Mouse (Mus musculus): Measurements from ENCODE around the gene Sall1. TPM values are rescaled to one million over a fixed set of nuclear protein-coding genes. Genes with fewer than 3 reads are reported as not detected.

Gene Sall1
- 9.5 TPM for polyA plus RNA-seq (2015; fragmentation: Illumina TruSeq; extraction: RNeasy Lipid Tissue Mini Kit (QIAGEN cat#74804); ENCODE audit: low read depth, low replicate concordance)

GRCm38 (mm10) chr8:89043940-89044339 is at the start of gene Sall1:
Sall1 (minus strand) TSS chr8:89044162.

Measured in brain, adult 10 weeks (tissue).